Mouse (Mus musculus): Measurements from ENCODE around the gene Sfr1.

Gene Sfr1

DNA sequence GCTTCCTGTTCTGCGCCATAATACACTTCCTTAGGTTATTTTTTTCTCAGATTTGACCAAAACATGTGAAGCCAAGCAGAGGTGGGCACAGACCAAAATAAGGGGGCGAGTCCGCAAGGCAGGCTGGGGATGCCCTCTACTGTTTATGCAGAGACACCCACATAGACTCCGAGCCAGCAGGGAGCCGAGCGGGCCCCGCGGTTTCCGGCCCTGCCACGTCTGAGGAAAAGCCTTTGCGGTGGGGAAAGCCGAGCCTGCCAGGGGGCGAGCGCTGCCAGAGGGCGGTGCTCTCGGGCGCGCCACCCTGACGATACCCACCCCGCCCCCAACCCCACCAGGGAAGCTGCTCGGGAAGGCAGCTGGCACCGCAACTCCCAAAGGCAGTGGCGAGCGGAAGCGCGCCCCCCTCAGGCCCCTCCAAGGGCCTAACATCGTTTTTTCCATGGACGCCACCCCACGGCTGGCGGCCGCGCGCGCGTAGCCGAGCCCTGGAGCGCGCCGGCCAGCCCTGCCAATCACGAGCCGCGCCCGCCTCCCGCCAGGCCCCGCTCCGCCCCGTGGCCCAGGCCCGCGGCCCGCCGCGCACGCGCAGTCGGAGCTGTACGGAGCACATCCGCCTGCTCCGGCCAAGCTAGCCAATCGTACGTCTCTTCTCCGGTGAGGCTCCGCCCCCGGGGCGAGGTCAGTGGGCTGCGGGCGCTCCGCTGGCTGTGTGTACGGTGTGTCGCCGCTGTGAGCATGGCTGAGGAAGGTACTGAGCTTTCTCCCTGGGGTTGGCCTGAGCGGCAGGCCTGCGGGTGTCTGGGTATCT lies at the start of gene Sfr1:
Gene Sfr1 (plus strand): TSS at position 612 of the 811 bp plus-strand sequence.
- peak; percentile 99 for DNase-seq (ENCODE audit: low read depth, low spot score)

DNA sequence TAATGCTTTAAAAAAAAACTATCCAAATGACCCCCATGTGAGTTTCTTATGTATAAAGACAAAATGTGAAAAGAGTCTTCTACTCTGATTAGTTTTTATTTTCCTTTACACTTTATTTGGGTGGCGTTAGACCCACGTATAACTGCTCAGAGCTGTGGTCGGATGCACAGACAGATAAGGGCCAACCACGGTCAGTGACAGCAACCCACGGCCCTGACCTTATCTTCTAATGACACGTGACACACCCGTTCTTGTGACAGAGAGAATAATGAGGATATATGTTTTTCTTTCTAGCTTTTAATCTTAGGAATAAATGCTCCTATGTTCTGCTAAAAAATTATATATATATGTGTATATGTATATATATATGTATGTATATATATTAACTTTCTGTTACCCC lies 41.9 kb upstream of the Sfr1 start:
- DNase-seq (ENCODE audit: low read depth, low spot score), result no peak

DNA sequence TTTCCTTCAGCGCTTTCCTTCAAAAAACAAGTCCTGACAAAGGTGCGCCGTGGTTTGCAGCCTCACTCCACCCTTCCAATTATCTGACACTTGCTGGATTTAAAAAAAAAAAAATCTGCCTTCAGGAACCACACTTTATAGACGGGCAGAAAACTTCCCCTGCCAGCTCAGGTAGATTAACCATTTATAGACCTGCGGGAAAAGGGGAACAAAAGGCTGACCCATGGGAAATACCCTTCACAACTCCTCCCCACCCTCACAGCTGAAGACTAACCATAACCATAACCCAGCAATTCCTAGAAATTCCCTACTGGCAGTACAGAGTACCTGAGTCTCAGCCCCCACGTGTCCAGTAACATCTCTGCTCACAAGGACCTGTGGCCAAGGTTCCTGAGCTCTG lies 39.5 kb upstream of the Sfr1 start, which contains the start of gene Col17a1:
Gene Col17a1 (minus strand): TSS at position 101 of the 400 bp plus-strand sequence.
- DNase-seq (ENCODE audit: low read depth, low spot score), result no peak

DNA sequence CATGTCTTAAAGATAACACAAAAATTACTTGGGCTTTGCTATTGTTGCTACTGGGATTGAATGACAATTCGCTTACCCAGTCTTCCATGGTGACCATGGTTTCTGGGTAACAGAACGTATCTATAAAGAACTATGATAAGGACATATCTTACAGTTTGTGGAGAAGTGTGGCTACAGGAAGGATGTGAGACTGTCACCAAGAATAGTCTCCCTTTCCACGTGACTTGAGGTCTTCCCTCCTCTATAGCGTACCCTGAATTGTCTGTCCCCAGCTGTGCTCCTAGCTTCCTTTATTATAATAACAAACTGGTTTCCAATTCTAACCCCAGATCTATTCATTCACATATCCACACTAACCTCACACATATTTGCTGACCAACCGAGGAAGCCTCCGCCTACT lies 35.8 kb upstream of the Sfr1 start:
- DNase-seq (ENCODE audit: low read depth, low spot score), result no peak

DNA sequence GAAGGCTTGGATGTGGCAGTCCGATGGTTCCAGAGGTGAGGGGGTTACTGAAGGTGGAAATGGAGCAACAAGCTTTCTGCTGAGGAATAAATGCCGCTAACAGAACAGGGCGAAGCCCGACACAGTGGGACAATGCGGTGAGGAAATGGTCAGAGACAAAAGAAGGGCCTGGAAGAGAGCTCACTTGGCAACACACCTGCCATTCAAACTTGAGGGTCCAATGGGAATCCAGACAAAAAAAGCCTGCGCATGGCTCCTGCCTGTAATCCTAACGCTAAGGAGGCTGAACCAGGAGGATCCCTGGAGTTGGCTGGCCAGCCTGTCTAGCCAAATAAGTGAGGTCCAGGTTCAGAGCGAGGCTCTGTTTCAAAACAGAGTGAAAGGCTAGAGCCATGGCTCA lies 35.1 kb upstream of the Sfr1 start:
- no peak for DNase-seq (ENCODE audit: low read depth, low spot score)

DNA sequence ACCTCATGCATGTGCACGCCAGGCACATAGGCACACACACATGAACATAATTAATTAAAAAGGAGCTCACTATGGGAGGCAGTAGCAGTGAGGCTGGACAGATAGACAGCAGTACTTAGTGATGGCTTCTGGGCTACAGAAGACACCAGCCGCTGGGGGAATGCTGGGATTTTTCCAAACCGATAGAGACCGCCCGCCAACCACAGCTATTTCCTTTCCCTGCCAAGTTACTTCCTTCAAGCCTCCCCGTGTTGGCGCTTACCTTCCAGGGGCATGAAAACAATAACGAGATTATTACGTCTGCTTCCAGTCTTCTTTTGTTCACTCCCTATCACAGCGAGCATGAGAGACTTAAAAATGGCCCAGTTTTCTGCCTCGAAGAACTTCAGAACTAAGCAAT lies 34.4 kb upstream of the Sfr1 start:
- DNase-seq (ENCODE audit: low read depth, low spot score), result no peak

DNA sequence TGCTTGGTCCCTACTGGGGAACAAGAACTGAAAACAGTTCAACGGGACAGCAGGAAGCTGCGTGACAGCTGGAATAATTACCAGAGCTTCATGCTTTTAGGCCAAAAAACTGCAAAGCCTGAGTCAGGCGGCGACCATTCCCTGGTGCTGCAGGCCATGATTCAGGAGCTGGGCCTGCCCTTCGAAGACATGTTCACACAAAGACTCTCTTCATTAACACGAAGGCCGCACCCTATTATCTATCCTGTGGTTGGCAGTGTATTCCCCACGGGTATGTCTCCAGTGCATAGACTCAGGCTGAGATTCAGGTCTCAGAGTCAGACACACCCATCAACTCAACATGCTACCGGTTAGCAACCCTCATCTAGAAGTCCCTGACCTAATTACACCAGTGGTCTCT lies 33.2 kb upstream of the Sfr1 start:
- DNase-seq (ENCODE audit: low read depth, low spot score), result no peak

DNA sequence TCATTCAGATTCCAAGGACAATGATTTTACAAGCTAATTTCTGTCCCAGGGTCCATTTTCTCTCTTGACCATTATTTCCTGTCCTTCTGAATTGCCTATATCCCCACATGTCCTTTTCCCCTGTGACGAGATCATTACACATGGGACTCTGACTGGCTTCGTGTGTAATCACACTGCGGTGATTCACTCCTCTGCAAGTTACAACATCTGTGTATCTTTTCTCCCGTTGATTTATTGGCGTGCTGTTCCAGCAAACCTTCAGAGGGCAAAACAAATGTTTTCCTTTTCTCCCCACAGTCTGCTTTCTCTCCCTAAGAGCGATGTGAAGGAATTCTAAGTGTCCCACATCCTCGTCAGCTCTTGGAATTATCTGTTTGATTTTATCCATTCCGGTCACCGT lies 31.7 kb upstream of the Sfr1 start:
- DNase-seq (ENCODE audit: low read depth, low spot score), result no peak

DNA sequence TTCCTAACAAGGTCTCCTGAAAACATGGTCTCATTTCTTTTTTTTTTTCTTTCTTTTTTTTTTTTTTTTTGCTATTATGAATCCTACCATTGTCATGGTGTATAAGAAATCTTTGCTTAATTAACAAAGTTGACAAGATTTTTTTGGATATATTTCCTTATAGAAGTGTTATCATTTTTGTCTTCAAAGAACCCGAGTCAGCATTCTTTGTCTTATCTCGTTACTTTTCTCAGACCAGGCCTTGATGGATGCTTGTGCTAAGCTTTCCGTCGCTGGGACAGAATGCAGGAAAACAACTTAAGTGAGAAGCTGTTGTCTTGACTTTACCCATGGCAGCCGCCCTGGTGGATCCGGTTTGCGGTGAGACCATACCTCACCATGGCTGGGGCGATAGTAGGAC lies 31.0 kb upstream of the Sfr1 start:
- no peak for DNase-seq (ENCODE audit: low read depth, low spot score)

DNA sequence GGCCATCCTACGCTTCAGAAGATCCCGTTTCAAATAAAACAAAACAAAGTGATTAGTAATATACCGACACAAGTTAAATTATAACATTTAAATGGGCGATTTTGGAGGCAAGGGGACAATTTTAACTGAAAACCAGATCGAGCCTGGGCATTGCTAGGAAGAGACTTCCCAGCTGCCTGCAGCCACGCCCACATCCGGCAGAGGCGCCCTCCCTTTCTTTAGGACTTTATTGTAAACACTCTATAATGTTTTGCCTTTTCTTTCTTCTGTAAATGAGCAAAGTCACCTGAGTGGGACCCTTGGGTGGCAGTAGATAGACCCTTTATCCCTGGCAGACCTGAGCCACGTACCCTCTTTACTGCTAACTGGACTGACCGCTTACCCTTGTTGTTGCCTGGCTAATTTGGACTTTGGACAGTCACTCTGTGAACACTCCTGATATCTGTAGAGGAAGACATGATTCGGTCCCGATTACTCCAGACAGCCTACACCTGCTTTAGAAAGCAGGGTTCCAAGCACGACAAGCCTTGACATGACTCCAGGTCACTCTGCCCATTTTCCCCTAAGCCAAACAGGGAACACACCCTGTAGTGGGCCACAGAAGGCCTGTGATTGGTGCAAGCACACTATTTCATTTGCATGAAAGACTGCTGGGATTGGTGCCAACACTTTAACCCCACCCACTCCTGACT lies 26.3 kb upstream of the Sfr1 start:
- DNase-seq (ENCODE audit: low read depth, low spot score), result peak; percentile 16

DNA sequence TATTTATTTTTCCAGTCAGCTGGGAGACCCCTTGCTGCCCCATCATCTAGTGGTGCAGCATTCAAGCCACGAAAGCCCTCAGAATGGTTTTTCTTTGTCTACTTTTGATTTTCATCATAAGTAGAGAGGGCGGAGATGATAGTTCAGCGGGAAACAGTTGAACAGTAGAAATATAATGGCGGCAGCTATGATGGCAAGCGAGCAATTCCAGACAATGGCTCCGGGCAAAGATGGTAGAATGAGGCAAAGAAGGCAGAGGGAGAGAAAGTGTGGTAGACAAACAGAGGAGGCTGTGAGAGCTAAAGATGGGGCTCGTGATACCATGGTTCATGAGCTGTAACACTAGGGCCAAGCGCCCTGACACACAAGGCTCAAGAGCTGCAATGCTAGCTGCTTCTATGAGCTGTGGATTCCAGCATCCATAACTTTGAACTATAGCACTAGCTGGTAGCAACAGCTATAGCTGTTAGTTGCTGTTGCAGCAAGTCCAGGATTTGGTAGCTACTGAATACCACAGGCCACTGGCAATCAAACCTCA lies 25.6 kb upstream of the Sfr1 start:
- DNase-seq (ENCODE audit: low read depth, low spot score), result no peak

DNA sequence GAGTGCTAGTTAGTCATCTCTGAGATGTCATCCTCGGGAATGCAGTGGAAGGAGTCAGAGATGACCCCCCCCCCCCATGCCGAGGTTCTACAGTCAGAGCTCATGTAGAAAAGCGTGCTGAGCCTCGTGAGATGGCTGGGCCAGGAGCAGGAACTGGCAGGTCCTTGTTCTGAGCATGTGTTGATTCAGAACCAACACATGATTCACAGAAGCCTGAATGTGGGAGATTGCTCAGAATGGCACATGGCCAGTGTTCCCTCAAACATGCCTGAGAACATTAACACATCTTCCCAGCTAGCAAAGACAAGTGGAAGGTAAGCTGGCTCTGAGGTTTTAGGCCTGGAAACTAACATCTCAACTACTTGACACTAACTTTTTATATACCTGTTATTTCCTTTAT lies 21.1 kb upstream of the Sfr1 start:
- DNase-seq (ENCODE audit: low read depth, low spot score), result no peak

DNA sequence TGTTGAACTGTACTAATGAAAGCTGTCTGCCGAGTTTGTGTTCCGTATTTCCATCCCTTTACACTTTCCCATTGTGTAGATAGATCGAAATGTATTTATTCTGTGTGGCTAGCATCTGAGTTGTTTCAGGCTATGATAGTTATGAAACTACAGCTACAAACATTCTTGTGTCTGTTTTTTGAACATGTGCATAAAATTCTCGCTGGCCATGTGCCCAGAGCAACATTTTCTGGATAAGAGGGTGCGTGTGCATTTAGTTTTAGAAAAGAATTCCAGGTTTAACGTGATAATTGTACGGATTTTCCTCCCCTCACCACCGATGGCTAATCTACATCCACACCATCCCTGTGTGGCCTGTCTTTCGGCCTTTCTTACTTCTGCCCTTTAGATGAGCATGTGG lies 18.0 kb upstream of the Sfr1 start:
- no peak for DNase-seq (ENCODE audit: low read depth, low spot score)

DNA sequence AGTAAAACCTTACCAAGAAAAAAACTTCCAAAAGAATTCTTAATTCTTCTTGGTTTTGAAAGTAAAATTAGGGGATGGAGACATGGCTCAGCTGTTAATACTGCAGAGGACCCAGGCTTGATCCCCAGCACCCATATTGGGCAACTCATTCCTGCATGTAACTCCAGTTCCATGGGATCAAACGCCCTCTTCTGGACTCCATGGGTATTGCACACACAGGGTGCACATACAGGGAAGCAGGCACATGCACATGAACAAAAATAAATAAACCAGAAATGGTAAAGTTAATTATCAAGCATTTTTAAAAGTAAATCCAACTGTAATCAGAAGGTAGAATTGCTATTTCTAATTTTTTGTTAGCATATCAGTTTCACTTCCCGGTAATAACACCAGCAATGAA lies 15.3 kb upstream of the Sfr1 start:
- DNase-seq (ENCODE audit: low read depth, low spot score), result peak; percentile 13

DNA sequence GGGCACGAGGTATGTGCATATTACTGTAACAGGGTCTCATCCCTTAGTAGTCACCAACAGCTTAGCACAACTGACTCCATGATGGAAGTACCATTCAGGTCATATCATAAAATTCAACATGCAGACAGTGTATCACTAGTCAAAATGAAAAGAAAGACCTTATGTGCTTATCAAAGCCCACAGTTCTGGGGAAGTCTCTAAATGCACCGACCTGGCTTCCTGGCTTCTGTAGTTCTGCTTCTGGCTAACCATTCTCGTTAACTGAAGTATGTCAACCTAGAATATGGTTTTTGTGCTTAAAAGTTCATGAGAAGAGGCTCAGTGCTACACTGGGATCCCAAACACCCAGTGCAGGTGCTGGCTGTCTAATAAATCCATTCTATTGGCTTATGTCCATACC lies 12.3 kb upstream of the Sfr1 start:
- DNase-seq (ENCODE audit: low read depth, low spot score), result no peak

DNA sequence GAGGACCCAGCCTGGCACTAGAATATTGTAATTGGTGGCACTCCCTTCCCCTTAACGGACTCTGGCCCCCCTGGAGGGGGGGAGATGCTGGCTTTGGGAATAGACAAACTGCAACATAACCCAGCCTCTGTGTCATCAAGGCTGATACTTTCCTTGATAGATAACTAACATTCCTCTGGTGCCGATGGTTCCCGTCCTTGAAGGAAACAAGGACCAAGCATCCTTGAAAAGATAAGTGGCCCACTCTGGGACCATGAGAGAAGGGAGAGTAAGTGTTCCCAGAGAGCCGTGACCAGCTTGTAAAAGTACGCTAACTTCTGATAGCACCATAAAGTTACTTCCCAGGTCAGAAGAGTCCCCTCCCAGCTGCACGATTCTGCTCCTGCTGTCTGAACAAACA lies 9.0 kb upstream of the Sfr1 start:
- DNase-seq (ENCODE audit: low read depth, low spot score), result no peak

DNA sequence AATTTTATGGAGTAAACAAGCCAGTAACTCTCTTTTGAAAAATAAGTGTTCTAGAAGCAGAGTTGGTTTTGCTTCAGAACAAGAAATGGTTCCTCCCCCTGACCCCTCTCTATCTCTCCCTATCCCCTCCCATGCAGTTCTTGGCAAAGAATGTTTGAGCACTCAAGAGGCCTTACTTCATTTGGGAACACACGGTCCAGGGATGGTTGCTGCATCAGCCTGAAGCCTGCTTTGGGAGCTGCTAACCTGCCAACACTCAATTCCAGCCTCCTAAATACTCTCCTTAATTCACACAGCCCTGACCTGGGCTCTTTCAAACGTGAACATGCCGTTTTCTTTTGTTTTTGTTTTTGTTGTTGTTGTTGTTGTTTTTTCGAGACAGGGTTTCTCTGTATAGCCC lies 6.6 kb upstream of the Sfr1 start:
- DNase-seq (ENCODE audit: low read depth, low spot score), result no peak

DNA sequence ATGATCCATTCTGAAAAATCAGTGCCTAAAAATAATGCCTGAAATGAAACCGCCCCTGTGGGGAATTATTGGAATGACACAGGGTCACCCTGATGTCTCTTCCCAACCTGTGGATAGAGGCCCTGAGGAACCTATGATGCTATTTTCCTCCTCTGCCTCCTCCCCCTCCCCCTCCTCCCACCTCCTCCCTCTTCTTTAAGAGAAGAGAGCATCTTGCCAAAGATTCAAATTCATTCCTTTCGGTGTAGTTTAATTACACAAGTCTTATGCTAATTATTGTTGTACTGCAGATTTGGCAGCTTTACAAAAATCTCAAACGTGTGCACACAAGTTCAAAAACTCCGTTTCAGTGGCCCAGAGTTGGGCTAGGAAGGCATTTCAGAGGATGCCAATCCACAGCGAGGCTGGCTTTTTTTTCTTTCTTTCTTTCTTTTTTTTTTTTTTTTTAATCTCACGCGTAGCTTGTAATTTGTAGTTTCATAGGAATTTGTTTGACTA lies 5.8 kb upstream of the Sfr1 start:
- no peak for DNase-seq (ENCODE audit: low read depth, low spot score)

DNA sequence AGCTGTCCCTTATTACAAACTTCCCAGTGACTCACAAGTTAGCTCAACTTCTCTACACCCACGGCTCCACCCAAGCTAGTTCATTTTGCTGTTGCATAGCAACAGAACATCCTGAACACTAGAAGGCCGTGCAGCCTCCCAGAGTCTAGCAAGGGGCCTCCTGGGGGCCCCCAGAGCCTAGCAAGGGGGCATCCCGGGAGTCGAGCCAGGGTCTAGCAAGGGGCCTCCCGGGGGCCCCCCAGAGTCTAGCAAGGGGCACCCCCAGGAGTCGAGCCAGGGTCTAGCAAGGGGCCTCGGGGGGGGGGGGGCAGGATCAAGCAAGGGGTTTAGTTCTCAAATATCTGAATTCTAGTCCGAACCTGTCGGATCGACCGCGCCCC lies 801 bp upstream of the Sfr1 start:
- peak; percentile 87 for DNase-seq (ENCODE audit: low read depth, low spot score)

DNA sequence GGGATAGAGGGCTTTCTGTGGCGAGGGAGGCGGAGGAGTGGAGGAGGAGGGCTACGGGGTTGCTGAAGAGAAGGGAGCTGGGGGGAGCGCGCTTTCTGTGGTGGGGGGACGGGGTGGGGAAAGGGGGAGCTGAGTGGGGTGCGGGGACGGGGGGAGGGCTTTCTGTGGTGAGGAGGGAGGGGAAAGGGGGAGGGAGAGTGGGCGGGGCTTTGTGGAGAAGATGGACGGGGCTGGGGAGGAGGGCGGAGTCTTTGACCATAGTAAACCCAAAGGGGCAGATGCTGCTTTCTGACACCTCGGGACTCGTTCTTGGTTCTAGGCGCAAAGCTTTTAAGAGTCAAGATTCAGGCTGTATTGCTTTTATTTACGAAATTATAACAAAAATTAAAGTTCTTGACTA lies 449 bp downstream of the Sfr1 start:
- peak; percentile 76 for DNase-seq (ENCODE audit: low read depth, low spot score)

DNA sequence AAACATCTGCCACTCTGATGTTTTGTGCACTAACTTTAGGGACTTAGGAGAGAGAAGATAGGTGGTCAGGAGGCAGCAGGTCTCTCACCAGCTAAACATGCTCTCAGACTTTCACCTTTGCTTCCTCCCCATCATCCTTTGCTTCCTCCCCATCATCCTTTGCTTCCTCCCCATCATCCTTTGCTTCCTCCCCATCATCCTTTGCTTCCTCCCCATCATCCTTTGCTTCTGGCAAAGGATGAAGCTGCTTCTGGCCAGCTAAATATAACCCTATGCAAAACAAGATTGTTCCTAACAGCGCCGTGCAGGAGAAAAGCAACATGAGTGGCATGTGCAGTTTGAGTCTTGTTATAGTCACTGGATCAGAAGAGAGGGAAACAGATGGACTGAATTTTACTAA lies 15.6 kb downstream of the Sfr1 start:
- no peak for DNase-seq (ENCODE audit: low read depth, low spot score)

DNA sequence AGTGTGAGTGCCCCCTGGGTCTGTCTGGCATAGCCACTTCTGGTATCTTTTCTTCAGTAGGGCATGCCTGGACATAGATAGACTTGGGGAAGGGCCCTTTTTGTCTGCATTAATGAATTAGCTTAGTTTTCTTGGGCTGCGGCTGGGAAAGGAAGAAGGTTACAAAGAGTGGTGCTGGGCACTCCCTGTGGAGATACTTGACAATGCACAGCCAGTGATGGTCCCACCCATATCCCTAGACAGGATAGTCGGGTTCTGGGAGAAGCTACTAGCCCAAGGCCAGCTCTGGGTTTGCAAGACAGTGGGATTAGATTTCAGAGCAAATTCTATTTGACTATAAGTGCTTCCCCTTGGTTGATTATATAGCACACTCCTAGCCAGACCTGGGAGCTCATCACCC lies 17.5 kb downstream of the Sfr1 start:
- no peak for DNase-seq (ENCODE audit: low read depth, low spot score)

DNA sequence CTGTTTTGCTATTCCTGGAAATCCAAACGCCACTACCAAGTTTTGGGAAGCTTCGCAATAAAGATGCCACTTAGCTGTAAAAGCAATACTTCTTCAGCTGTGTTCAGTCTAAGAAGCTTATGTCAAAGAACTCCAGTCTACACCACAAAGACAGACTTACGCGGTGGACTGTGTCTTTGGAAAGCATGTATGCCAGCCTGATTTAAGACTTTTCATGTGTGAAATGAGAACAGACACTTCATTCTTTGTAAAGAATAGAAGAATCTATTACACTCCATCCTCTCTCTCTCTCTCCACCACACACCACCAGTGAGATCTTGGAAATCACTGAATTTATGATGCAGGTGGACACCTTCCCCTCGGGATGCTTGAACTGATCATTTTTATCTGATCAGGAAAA lies 18.9 kb downstream of the Sfr1 start:
- DNase-seq (ENCODE audit: low read depth, low spot score), result no peak
